Mouse (Mus musculus) central nervous system, embryonic 11.5 days (tissue): ENCODE results near the gene Taar7a. TPM values are rescaled to one million over a fixed set of nuclear protein-coding genes. Genes with fewer than 3 reads are reported as not detected.

Source experiments
- polyA plus RNA-seq: library from polyadenylated mRNA; depleted of rRNA; stranded (reverse); fragments of >200 nt; gene quantifications from 2 replicates; pipeline ENCODE4 v1.2.3, GENCODE M21; 2012; rRNA removed

The Taar7a gene
- not detected in 2 replicates for polyA plus RNA-seq

DNA sequence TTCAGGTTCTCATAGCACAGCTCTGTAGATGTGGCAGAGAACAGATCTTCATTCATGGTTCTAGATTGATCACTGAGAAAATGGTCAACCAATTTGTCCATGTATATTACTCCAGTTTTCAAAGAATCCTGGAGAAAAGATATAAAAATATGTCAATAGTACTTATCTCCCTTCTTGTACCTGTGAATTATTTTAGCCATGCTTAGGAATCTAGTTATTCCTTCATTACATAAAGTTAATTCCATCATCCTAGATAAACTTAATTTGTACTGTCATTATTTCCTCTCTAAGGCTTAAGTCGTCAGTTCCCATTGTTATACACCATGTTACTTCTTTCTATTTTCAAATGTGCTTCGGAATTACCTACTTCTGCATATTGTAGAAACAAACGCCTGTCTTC lies at the start of gene Taar7a:
TSS of gene Taar7a (minus strand) at position 101 of the 400 bp plus-strand sequence.

GRCm38 (mm10) chr10:24037314-24037713 lies 44.0 kb upstream of the Taar7a start, which contains the start of gene Taar7e:
TSS of gene Taar7e (plus strand) at chr10:24037614.

GRCm38 (mm10) chr10:24026922-24027321 lies 33.6 kb upstream of the Taar7a start, which contains the start of gene Taar7d:
TSS of gene Taar7d (plus strand) at chr10:24027222.

DNA sequence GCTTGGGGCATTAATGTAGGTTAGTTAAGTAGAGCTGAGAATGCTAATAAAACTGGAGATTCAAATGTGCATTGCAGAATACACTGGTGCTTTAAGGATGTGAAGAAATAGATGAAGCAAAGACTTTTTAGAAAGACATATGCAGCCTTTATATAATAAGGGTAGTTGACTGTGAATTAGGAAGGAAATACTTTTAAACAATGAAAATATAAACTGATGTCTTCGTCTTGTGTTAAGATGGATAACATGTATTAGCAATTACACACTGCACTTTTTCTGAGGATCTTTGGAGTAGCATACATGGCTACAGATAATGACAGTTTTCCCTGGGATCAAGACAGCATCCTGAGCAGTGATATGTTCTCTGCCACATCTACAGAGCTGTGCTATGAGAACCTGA lies 6.4 kb upstream of the Taar7a start, which contains the start of gene Taar7b:
TSS of gene Taar7b (plus strand) at position 301 of the 400 bp plus-strand sequence.

GRCm38 (mm10) chr10:23985546-23985945 lies 7.7 kb downstream of the Taar7a start, which contains the start of gene Taar6:
TSS of gene Taar6 (minus strand) at chr10:23985646.

DNA sequence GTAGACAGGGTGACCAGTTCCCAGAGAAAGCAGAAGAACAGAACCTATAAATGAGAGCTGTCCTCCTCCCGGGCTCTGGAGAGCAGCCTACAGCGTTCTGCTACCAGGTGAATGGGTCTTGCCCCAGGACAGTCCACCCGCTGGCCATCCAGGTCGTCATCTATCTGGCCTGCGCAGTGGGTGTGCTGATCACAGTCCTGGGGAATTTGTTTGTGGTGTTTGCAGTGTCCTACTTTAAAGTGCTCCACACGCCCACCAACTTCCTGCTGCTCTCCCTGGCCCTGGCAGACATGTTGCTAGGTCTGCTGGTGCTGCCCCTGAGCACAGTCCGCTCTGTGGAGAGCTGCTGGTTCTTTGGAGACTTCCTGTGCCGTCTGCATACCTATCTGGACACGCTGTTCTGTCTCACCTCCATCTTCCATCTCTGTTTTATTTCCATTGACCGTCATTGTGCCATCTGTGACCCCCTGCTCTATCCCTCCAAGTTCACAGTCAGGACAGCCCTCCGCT lies 22.6 kb downstream of the Taar7a start, which contains the start of gene Taar5:
TSS of gene Taar5 (plus strand) at position 51 of the 510 bp plus-strand sequence.

GRCm38 (mm10) chr10:23960444-23960915 lies 32.8 kb downstream of the Taar7a start, which contains the start of gene Taar4:
TSS of gene Taar4 (plus strand) at chr10:23960494.

GRCm38 (mm10) chr10:23949508-23950005 lies 43.7 kb downstream of the Taar7a start, which contains the start of gene Taar3:
TSS of gene Taar3 (plus strand) at chr10:23949558.

Other genes with a start within 250 kb of the Taar7a start
- 3,597 and 5,155 TPM in 2 replicates for gene Rps12, start 206.2 kb downstream of the Taar7a start, polyA plus RNA-seq
- gene Slc18b1, start 196.5 kb downstream of the Taar7a start, polyA plus RNA-seq: 15.1 and 17.1 TPM in 2 replicates
- 0.04 TPM in 1 of 2 replicates, not detected in the other for gene Vnn3, start 142.0 kb downstream of the Taar7a start, polyA plus RNA-seq
- 1.0 and 1.4 TPM in 2 replicates for gene Vnn1, start 98.8 kb downstream of the Taar7a start, polyA plus RNA-seq
- not detected in 2 replicates for gene Taar1, start 73.1 kb downstream of the Taar7a start, polyA plus RNA-seq
- not detected in 2 replicates for gene Taar2, start 54.9 kb downstream of the Taar7a start, polyA plus RNA-seq
- gene Taar3, start 43.9 kb downstream of the Taar7a start, polyA plus RNA-seq: not detected in 2 replicates
- gene Taar4, start 33.0 kb downstream of the Taar7a start, polyA plus RNA-seq: not detected in 2 replicates
- gene Taar5, start 22.8 kb downstream of the Taar7a start, polyA plus RNA-seq: 0.10 TPM in 1 of 2 replicates, not detected in the other
- gene Taar6, start 7.8 kb downstream of the Taar7a start, polyA plus RNA-seq: not detected in 2 replicates
- not detected in 2 replicates for gene Taar7b, start 6.5 kb upstream of the Taar7a start, polyA plus RNA-seq
- gene Taar7d, start 33.7 kb upstream of the Taar7a start, polyA plus RNA-seq: not detected in 2 replicates
- gene Taar7e, start 44.1 kb upstream of the Taar7a start, polyA plus RNA-seq: not detected in 2 replicates
- not detected in 2 replicates for gene Taar7f, start 56.0 kb upstream of the Taar7a start, polyA plus RNA-seq
- gene Taar8a, start 83.0 kb upstream of the Taar7a start, polyA plus RNA-seq: not detected in 2 replicates
- not detected in 2 replicates for gene Taar8b, start 98.8 kb upstream of the Taar7a start, polyA plus RNA-seq
- not detected in 2 replicates for gene Taar8c, start 108.4 kb upstream of the Taar7a start, polyA plus RNA-seq
- not detected in 2 replicates for gene Taar9, start 116.1 kb upstream of the Taar7a start, polyA plus RNA-seq
- gene Stx7, start 155.8 kb upstream of the Taar7a start, polyA plus RNA-seq: 37.9 and 67.8 TPM in 2 replicates
- 8.5 and 19.2 TPM in 2 replicates for gene Moxd1, start 230.0 kb upstream of the Taar7a start, polyA plus RNA-seq